Mouse (Mus musculus) brain, embryonic 14.5 days (tissue): ENCODE data around the gene Cdon.

Experiments used
- CTCF ChIP-seq: fragments of 200-500 bp; IDR thresholded peaks from 2 replicates; pipeline ENCODE4 v1.5.1; 2012; ENCODE audit warnings: inconsistent platforms, mild to moderate bottlenecking, moderate library complexity, borderline replicate concordance; ENCODE audit not compliant: insufficient read depth, insufficient read length; ENCODE audit errors: extremely low read depth
- POLR2A ChIP-seq: fragments of 200-500 bp; IDR thresholded peaks from 2 replicates; pipeline ENCODE4 v1.6.1; 2012; ENCODE audit warnings: mild to moderate bottlenecking, inconsistent platforms, borderline replicate concordance; ENCODE audit not compliant: poor library complexity, insufficient read depth, insufficient read length, severe bottlenecking; ENCODE audit errors: extremely low read depth

DNA sequence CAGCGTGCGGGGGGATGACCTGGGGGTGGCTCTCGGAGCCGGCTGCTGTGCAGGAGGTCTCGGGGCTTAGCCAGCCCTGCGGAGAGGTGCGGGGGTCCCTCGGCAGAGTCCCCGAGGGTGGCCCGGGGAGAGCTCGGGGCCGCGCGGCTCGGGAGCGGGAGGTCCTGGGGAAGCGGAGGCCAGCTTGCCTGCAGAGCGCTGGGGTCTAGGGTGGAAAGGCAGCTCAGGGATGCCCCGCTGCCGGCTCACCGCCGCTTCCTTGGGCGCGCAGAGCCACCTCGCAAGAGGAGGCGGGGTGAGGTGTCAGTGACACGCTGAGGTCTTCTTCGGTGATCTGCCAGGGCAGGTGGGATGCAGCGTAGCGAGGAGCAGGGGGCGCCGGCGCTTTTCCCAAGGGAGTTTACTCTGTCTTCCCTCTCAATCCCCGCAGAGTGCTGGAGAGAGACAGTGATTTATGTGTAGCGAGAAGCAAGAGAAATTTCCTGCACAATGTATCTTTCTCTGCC lies 855 bp downstream of the Cdon start:
- TF ChIP-seq CTCF (no peak), POLR2A (no peak)
